Mouse (Mus musculus): ENCODE data around the gene Rtl10. TPM values are rescaled to one million over a fixed set of nuclear protein-coding genes. Genes with fewer than 3 reads are reported as not detected.

The Rtl10 gene
- polyA plus RNA-seq, 1 experiment from 2014 or later = 2.7 TPM

- no peaks in the 10 kb centered on the region for H3K9me3 ChIP-seq (replicated peaks; ENCODE audit: control insufficient read depth, low read length)
- no peak overlapping the region for H3K4me3 ChIP-seq (ENCODE audit: low read length)
- no peaks in the 10 kb centered on the region for H3K36me3 ChIP-seq (ENCODE audit: control insufficient read depth, insufficient read depth)
- no peak overlapping the region for H3K4me2 ChIP-seq (ENCODE audit: low read depth, low read length)
- H3K9ac ChIP-seq (ENCODE audit: low read length) = no peak overlapping the region
- no peak overlapping the region for H3K27ac ChIP-seq (ENCODE audit: low read length)
- peaks cover 4% of the 10 kb centered on the region; the same call in 1 of the 2 replicates for H3K4me1 ChIP-seq (ENCODE audit: control insufficient read depth, insufficient read depth, low read length)
- H3K27me3 ChIP-seq (ENCODE audit: control insufficient read depth, insufficient read depth, low read length) = no peaks in the 10 kb centered on the region; the same call in none of the 2 replicates
- 68% methylated on average over 5 of the region's 5 CpGs for WGBS
- ATAC-seq (replicated peaks; ENCODE audit: extremely low read depth, insufficient read depth, low FRiP score) = no peak
These were observed 49.2 kb downstream of the Rtl10 start for GRCm38 (mm10) chr16:18547891-18548290.

Other genes with a start within 250 kb of the Rtl10 start
- gene Gm49776, start 240.6 kb upstream of the Rtl10 start, polyA plus RNA-seq (2015; fragmentation: Nextera tagmentation; extraction: Ambion mirVana) = 3.2 TPM in 1 of 2 replicates, not detected in the other
- 19.0 and 20.3 TPM in 2 replicates for gene Dgcr8, start 209.7 kb upstream of the Rtl10 start, polyA plus RNA-seq (2015; fragmentation: Nextera tagmentation; extraction: Ambion mirVana)
- gene Tango2, start 150.8 kb upstream of the Rtl10 start, polyA plus RNA-seq (2015; fragmentation: Nextera tagmentation; extraction: Ambion mirVana) = 72.9 and 74.6 TPM in 2 replicates
- 33.1 and 39.5 TPM in 2 replicates for gene Arvcf, start 150.7 kb upstream of the Rtl10 start, polyA plus RNA-seq (2015; fragmentation: Nextera tagmentation; extraction: Ambion mirVana)
- gene Txnrd2, start 72.5 kb upstream of the Rtl10 start, polyA plus RNA-seq (2015; fragmentation: Nextera tagmentation; extraction: Ambion mirVana) = 38.4 and 39.6 TPM in 2 replicates
- gene Comt, start 72.0 kb upstream of the Rtl10 start, polyA plus RNA-seq (2015; fragmentation: Nextera tagmentation; extraction: Ambion mirVana) = 128 and 142 TPM in 2 replicates
- gene Gnb1l, start 188 bp upstream of the Rtl10 start, polyA plus RNA-seq (2015; fragmentation: Nextera tagmentation; extraction: Ambion mirVana) = 12.7 TPM in 2 replicates
- gene Tbx1, start 91.8 kb downstream of the Rtl10 start, polyA plus RNA-seq (2015; fragmentation: Nextera tagmentation; extraction: Ambion mirVana) = 0.47 and 1.5 TPM in 2 replicates
- gene Gp1bb, start 123.5 kb downstream of the Rtl10 start, polyA plus RNA-seq (2015; fragmentation: Nextera tagmentation; extraction: Ambion mirVana) = 2.4 and 3.4 TPM in 2 replicates
- gene Gm49601, start 127.5 kb downstream of the Rtl10 start, polyA plus RNA-seq (2015; fragmentation: Nextera tagmentation; extraction: Ambion mirVana) = 0.63 and 0.66 TPM in 2 replicates
- gene Sept5, start 131.1 kb downstream of the Rtl10 start, polyA plus RNA-seq (2015; fragmentation: Nextera tagmentation; extraction: Ambion mirVana) = 8.4 and 8.5 TPM in 2 replicates